Mouse (Mus musculus) splenic B cell, adult 2 months (primary cell): ENCODE measurements around the gene Itga11.

Source experiments
- DNase-seq: peaks from one replicate; pipeline ENCODE4 v3.0.0-alpha.2; 2011; ENCODE audit warnings: low read depth, low spot score
- H3K27me3 ChIP-seq: 2 replicates; pipeline ENCODE4 v1.6.1; 2012; ENCODE audit warnings: mild to moderate bottlenecking, low read length, moderate library complexity, mixed read lengths; ENCODE audit not compliant: control insufficient read depth, poor library complexity, insufficient read depth, severe bottlenecking
- H3K36me3 ChIP-seq: 2 replicates; pipeline ENCODE4 v1.6.1; 2012; ENCODE audit warnings: mild to moderate bottlenecking, low read length, moderate library complexity, mixed read lengths; ENCODE audit not compliant: control insufficient read depth, poor library complexity, insufficient read depth, severe bottlenecking

The Itga11 gene

GRCm38 (mm10) chr9:62713040-62713439, 35.4 kb downstream of the Itga11 start:
- DNase-seq: no peak
- no peaks in the 10 kb centered on the region for H3K36me3 ChIP-seq
- H3K27me3 ChIP-seq: no peaks in the 10 kb centered on the region

GRCm38 (mm10) chr9:62714336-62714735, 36.7 kb downstream of the Itga11 start:
- H3K27me3 ChIP-seq: no peaks in the 10 kb centered on the region

GRCm38 (mm10) chr9:62717982-62718381, 40.4 kb downstream of the Itga11 start:
- H3K36me3 ChIP-seq: no peaks in the 10 kb centered on the region
- H3K27me3 ChIP-seq: no peaks in the 10 kb centered on the region
- no peak for DNase-seq

More at GRCm38 (mm10) chr9:62714336-62714735, 36.7 kb downstream of the Itga11 start:
- DNase-seq: no peak
- H3K36me3 ChIP-seq: no peaks in the 10 kb centered on the region

GRCm38 (mm10) chr9:62721791-62722190, 44.2 kb downstream of the Itga11 start:
- Histone ChIP-seq H3K27me3 (no peaks in the 10 kb centered on the region), H3K36me3 (no peaks in the 10 kb centered on the region)
- DNase-seq: no peak

GRCm38 (mm10) chr9:62722716-62723115, 45.1 kb downstream of the Itga11 start:
- DNase-seq: no peak
- Histone ChIP-seq H3K27me3 (no peaks in the 10 kb centered on the region), H3K36me3 (no peaks in the 10 kb centered on the region)

- H3K36me3 ChIP-seq: no peaks in the 10 kb centered on the region
- DNase-seq: no peak
- no peaks in the 10 kb centered on the region for H3K27me3 ChIP-seq
These were observed 46.5 kb downstream of the Itga11 start for GRCm38 (mm10) chr9:62724175-62724574.

GRCm38 (mm10) chr9:62725247-62725646, 47.6 kb downstream of the Itga11 start:
- DNase-seq: no peak
- Histone ChIP-seq H3K36me3 (no peaks in the 10 kb centered on the region), H3K27me3 (no peaks in the 10 kb centered on the region)

GRCm38 (mm10) chr9:62726472-62726871, 48.8 kb downstream of the Itga11 start:
- peak; percentile 9 for DNase-seq
- no peaks in the 10 kb centered on the region for H3K36me3 ChIP-seq
- no peaks in the 10 kb centered on the region for H3K27me3 ChIP-seq

GRCm38 (mm10) chr9:62744558-62745275, 67.1 kb downstream of the Itga11 start:
- H3K36me3 ChIP-seq: no peaks in the 10 kb centered on the region
- H3K27me3 ChIP-seq: no peaks in the 10 kb centered on the region
- DNase-seq: peak; percentile 63

- no peaks in the 10 kb centered on the region for H3K36me3 ChIP-seq
- no peak for DNase-seq
- no peaks in the 10 kb centered on the region for H3K27me3 ChIP-seq
These were observed 69.0 kb downstream of the Itga11 start for GRCm38 (mm10) chr9:62746646-62747045.

- H3K27me3 ChIP-seq: no peaks in the 10 kb centered on the region
- DNase-seq: no peak
- H3K36me3 ChIP-seq: no peaks in the 10 kb centered on the region
These were observed 72.0 kb downstream of the Itga11 start for GRCm38 (mm10) chr9:62749666-62750065.

GRCm38 (mm10) chr9:62750381-62750780, 72.8 kb downstream of the Itga11 start:
- Histone ChIP-seq H3K27me3 (no peaks in the 10 kb centered on the region), H3K36me3 (no peaks in the 10 kb centered on the region)
- no peak for DNase-seq

GRCm38 (mm10) chr9:62758288-62758687, 80.7 kb downstream of the Itga11 start:
- H3K27me3 ChIP-seq: no peaks in the 10 kb centered on the region
- H3K36me3 ChIP-seq: no peaks in the 10 kb centered on the region
- DNase-seq: no peak

GRCm38 (mm10) chr9:62759601-62760000, 82.0 kb downstream of the Itga11 start:
- Histone ChIP-seq H3K27me3 (no peaks in the 10 kb centered on the region), H3K36me3 (no peaks in the 10 kb centered on the region)
- peak; percentile 32 for DNase-seq

- no peak for DNase-seq
- Histone ChIP-seq H3K36me3 (no peaks in the 10 kb centered on the region), H3K27me3 (no peaks in the 10 kb centered on the region)
These were observed 85.9 kb downstream of the Itga11 start for GRCm38 (mm10) chr9:62763478-62763877.

GRCm38 (mm10) chr9:62765346-62765745, 87.7 kb downstream of the Itga11 start:
- H3K27me3 ChIP-seq: no peaks in the 10 kb centered on the region
- no peaks in the 10 kb centered on the region for H3K36me3 ChIP-seq
- no peak for DNase-seq
